Mouse (Mus musculus) hindbrain, postnatal 0 days (tissue): ENCODE data around the gene Prrt3. TPM values are rescaled to one million over a fixed set of nuclear protein-coding genes. Genes with fewer than 3 reads are reported as not detected.

ENCODE experiments used
- ATAC-seq: fragments of 200-750 bp; cut with Nextera tagmentation; 2 replicates; pipeline ENCODE4 v1.8.0; 2017; ENCODE audit warnings: mild to moderate bottlenecking, moderate TSS enrichment, moderate library complexity
- DNase-seq: peaks from one replicate; pipeline ENCODE4 v3.0.0-alpha.2; 2015; ENCODE audit warnings: low spot score
- H3K27ac ChIP-seq: fragments of 300-500 bp; sonication (generic); 2 replicates; pipeline ENCODE4 v1.5.1; 2014; ENCODE audit warnings: mild to moderate bottlenecking
- H3K27me3 ChIP-seq: fragments of 300-500 bp; sonication (generic); 2 replicates; pipeline ENCODE4 v1.6.1; 2014; ENCODE audit warnings: low read length, mixed read lengths; ENCODE audit not compliant: insufficient read depth
- H3K36me3 ChIP-seq: fragments of 300-500 bp; sonication (generic); 2 replicates; pipeline ENCODE4 v1.6.1; 2014; ENCODE audit warnings: low read length, mixed read lengths; ENCODE audit not compliant: insufficient read depth
- H3K4me1 ChIP-seq: fragments of 300-500 bp; sonication (generic); 2 replicates; pipeline ENCODE4 v1.6.1; 2014; ENCODE audit warnings: antibody characterized with exemption, low read length, mixed read lengths; ENCODE audit not compliant: insufficient read depth
- H3K4me2 ChIP-seq: fragments of 300-500 bp; sonication (generic); 2 replicates; pipeline ENCODE4 v1.6.1; 2014; ENCODE audit warnings: low read depth, mild to moderate bottlenecking, low read length, moderate library complexity, mixed read lengths
- H3K4me3 ChIP-seq: fragments of 300-500 bp; sonication (generic); 2 replicates; pipeline ENCODE4 v1.5.1; 2014; ENCODE audit warnings: low read length
- H3K9ac ChIP-seq: fragments of 300-500 bp; sonication (generic); replicated peaks from 2 replicates; pipeline ENCODE4 v1.6.1; 2014; ENCODE audit warnings: mild to moderate bottlenecking, low read length, moderate library complexity, mixed read lengths
- H3K9me3 ChIP-seq: fragments of 300-500 bp; sonication (generic); 2 replicates; pipeline ENCODE4 v1.6.1; 2016; ENCODE audit warnings: low read length, mixed read lengths
- CTCF ChIP-seq: IDR thresholded peaks from 2 replicates; pipeline ENCODE4 v1.5.1; 2016; ENCODE audit warnings: antibody characterized with exemption, control low read depth, low read depth
- WGBS: fragments of 180-500 bp; shearing (Covaris S2); extraction: QIAGEN DNeasy Blood & Tissue Kit; methylation state at CpG from one replicate; pipeline ENCODE4 v1.1.7; 2014; 5-methylcytosine and 5-hydroxymethylcytosine counted together
- microRNA-seq, 2 experiments: library from miRNA; unstranded; fragments of <30 nt; microRNA quantifications; one replicate each; pipeline ENCODE4; 2016
- polyA plus RNA-seq: library from polyadenylated mRNA; unstranded; fragments of >200 nt; fragmentation: Nextera tagmentation; extraction: Ambion mirVana; gene quantifications from 2 replicates; pipeline ENCODE4 v1.2.1, GENCODE M21; 2015
- total RNA-seq: library from RNA; depleted of rRNA; stranded (reverse); fragments of >200 nt; gene quantifications from 2 replicates; pipeline ENCODE4 v1.2.3, GENCODE M21; 2014; rRNA removed

Prrt3 gene
- total and polyA plus RNA-seq, 2 experiments from 2014 or later: 15.8 to 40.4 TPM

DNA sequence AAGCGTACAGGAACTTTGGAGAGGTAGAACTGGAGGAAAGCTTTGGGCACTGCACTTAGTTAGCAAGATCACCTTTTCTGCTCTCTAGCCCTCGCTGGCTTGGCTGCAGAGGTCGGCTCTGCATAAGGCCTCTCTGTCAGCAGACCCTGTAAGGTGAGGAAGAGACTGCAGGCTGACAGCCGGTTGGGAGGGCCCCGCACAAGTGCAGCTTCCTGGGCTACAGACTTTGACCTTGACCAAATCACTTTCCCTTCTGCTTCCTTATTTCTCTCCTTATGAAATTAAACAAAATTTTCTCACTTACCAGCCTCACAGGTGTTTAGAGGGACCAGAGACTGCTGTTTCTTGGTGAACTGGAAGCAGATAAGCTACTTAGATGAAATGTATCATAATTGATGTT lies 46.7 kb downstream of the Prrt3 start:
- no peak for ATAC-seq
- H3K27ac ChIP-seq: no peak overlapping the region

DNA sequence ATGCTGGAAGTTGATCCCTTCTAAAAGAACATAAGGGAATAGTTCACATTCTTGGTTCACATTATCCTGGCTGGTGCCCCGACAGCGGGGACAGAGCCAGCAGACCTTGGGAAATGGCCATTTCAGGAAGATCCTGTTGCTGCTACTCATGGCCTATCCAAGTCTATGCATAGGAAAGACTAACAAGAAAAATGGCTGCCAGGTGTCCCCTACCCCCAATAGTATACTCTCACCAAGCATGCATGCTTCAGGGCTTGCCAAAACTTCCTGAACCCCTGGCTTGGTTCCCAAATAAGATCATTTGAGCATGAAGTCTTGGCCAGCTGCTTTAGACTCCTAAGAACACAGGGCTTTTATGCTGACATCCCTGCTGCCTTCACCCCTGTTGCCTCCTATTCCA lies 49.9 kb downstream of the Prrt3 start:
- no peak overlapping the region for H3K4me2 ChIP-seq
- H3K9ac ChIP-seq: 0 out of 2 replicates have a peak overlapping the region, but pooled peaks have one; percentile 0
- 52% methylated on average over 2 of the region's 2 CpGs for WGBS
- H3K4me1 ChIP-seq: no peaks in the 10 kb centered on the region
- peak; percentile 76 for DNase-seq
- no peak overlapping the region for H3K4me3 ChIP-seq
- H3K36me3 ChIP-seq: peaks cover 9% of the 10 kb centered on the region; the same call in 1 of the 2 replicates
- H3K27ac ChIP-seq: no peak overlapping the region
- ATAC-seq: no peak
- H3K27me3 ChIP-seq: no peaks in the 10 kb centered on the region
- H3K9me3 ChIP-seq: no peaks in the 10 kb centered on the region
- TF ChIP-seq CTCF: no peak

More for the DNA sequence above, 46.7 kb downstream of the Prrt3 start:
- DNase-seq: no peak
- TF ChIP-seq CTCF: no peak
- Histone ChIP-seq H3K9me3 (no peaks in the 10 kb centered on the region), H3K36me3 (no peaks in the 10 kb centered on the region), H3K4me1 (no peaks in the 10 kb centered on the region), H3K4me2 (no peak overlapping the region), H3K4me3 (no peak overlapping the region), H3K9ac (no peak overlapping the region), H3K27me3 (0 out of 2 replicates have a peak, but pooled peaks cover 3% of the 10 kb centered on the region)
- 74% methylated on average over 5 of the region's 5 CpGs for WGBS

DNA sequence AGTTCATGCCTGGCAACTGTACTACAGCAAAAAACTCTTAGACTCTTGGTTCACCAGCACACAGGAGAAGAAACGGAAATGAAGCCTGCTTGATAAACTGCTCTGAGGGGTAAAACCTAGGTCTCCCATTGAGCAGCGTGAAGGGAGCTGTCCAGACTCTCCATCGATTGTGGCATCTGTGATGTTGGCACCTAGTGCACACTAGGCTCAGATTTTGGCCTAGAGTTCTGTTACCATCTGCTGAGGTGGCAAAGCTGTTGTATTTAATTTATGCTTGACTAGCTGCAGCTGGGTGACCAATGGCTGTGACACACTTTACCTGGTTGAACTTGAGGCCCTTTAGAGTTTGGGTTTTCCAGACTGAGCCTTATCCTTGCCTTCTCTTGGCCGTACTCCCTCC lies 54.1 kb downstream of the Prrt3 start:
- 72% methylated on average over 4 of the region's 4 CpGs for WGBS
- no peaks in the 10 kb centered on the region for H3K27me3 ChIP-seq
- no peak overlapping the region for H3K9ac ChIP-seq
- ATAC-seq (0 out of 2 replicates have a peak, but pooled peaks have one; percentile 44), DNase-seq (peak; percentile 75)
- peaks cover 10% of the 10 kb centered on the region; the same call in 1 of the 2 replicates for H3K36me3 ChIP-seq
- no peaks in the 10 kb centered on the region for H3K9me3 ChIP-seq
- 0 out of 2 replicates have a peak, but pooled peaks cover 3% of the 10 kb centered on the region for H3K4me1 ChIP-seq
- H3K4me2 ChIP-seq: no peak overlapping the region
- no peak overlapping the region for H3K27ac ChIP-seq
- no peak overlapping the region for H3K4me3 ChIP-seq
- no peak for TF ChIP-seq CTCF

DNA sequence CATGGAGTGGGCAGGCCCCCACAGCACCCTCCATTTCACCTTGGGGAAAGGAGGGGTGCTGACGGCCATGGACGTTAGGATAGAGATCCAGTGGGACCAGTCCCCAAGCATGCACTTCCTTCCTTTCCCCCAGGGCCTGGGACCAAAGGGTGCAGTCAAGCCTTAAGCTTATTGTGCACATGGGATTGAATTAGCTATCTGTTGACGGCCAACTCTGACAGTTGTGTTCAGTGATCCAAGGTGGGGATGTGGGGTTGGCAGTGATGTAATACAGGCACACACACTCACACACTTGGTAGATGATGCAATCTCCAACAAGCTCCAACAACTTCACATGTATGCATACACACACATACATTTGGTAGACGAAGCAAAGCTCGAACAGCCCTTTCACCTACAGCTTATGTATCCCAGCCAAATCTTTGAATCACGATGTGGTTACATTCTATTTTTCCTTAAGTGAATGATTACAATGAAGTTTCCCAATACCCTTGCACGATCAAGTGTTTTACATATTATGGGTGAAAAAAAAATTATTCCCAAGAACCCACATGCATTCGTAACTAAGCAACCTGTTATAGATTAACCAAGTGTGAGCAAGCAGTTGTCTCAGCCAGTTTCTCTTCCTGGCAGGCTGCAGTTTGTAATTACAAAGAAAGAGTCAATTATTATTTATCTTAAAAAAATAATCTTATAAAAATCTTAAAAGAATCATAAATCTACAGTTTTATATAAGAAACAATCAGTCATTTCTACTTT lies 57.3 kb downstream of the Prrt3 start:
- ATAC-seq: no peak
- no peak overlapping the region for H3K9ac ChIP-seq

More for the DNA sequence above, 57.3 kb downstream of the Prrt3 start:
- Histone ChIP-seq H3K27ac (no peak overlapping the region), H3K9me3 (no peaks in the 10 kb centered on the region), H3K4me3 (no peak overlapping the region), H3K4me1 (0 out of 2 replicates have a peak, but pooled peaks cover 3% of the 10 kb centered on the region), H3K36me3 (peaks cover 10% of the 10 kb centered on the region; the same call in 1 of the 2 replicates), H3K4me2 (no peak overlapping the region), H3K27me3 (no peaks in the 10 kb centered on the region)
- 80% methylated on average over 6 of the region's 8 CpGs for WGBS
- no peak for DNase-seq
- TF ChIP-seq CTCF: no peak

Small RNAs within 50 kb of the gene (microRNA-seq; reads per million reads assigned to microRNA genes)
- gene Gm23365: 0 reads per million in 2 experiments

Other genes with a start within 250 kb of the Prrt3 start
- gene Cpne9, start 219.6 kb downstream of the Prrt3 start, total RNA-seq: 4.2 and 16.9 TPM in 2 replicates
- gene Cpne9, start 219.6 kb downstream of the Prrt3 start, polyA plus RNA-seq: 16.1 and 18.6 TPM in 2 replicates
- 34.4 and 34.6 TPM in 2 replicates for gene Brpf1, start 194.8 kb downstream of the Prrt3 start, total RNA-seq
- gene Brpf1, start 194.8 kb downstream of the Prrt3 start, polyA plus RNA-seq: 12.3 and 12.8 TPM in 2 replicates
- gene Ogg1, start 175.0 kb downstream of the Prrt3 start, total RNA-seq: 14.6 and 17.9 TPM in 2 replicates
- gene Ogg1, start 175.0 kb downstream of the Prrt3 start, polyA plus RNA-seq: 8.6 and 8.9 TPM in 2 replicates
- 96.5 and 105 TPM in 2 replicates for gene Camk1, start 157.9 kb downstream of the Prrt3 start, total RNA-seq
- gene Camk1, start 157.9 kb downstream of the Prrt3 start, polyA plus RNA-seq: 109 and 111 TPM in 2 replicates
- gene Tada3, start 124.0 kb downstream of the Prrt3 start, total RNA-seq: 26.2 and 33.1 TPM in 2 replicates
- 57.5 and 61.8 TPM in 2 replicates for gene Tada3, start 124.0 kb downstream of the Prrt3 start, polyA plus RNA-seq
- gene Arpc4, start 123.8 kb downstream of the Prrt3 start, total RNA-seq: 178 and 195 TPM in 2 replicates
- 475 and 479 TPM in 2 replicates for gene Arpc4, start 123.8 kb downstream of the Prrt3 start, polyA plus RNA-seq
- gene Ttll3, start 112.7 kb downstream of the Prrt3 start, total RNA-seq: 11.9 and 13.1 TPM in 2 replicates
- 10.3 and 11.6 TPM in 2 replicates for gene Ttll3, start 112.7 kb downstream of the Prrt3 start, polyA plus RNA-seq
- gene Rpusd3, start 82.6 kb downstream of the Prrt3 start, total RNA-seq: 20.8 and 23.6 TPM in 2 replicates
- 24.2 and 27.3 TPM in 2 replicates for gene Rpusd3, start 82.6 kb downstream of the Prrt3 start, polyA plus RNA-seq
- gene Cidec, start 66.2 kb downstream of the Prrt3 start, total RNA-seq: not detected in 2 replicates
- gene Cidec, start 66.2 kb downstream of the Prrt3 start, polyA plus RNA-seq: not detected in 2 replicates
- gene Jagn1, start 59.4 kb downstream of the Prrt3 start, total RNA-seq: 48.6 and 57.9 TPM in 2 replicates
- gene Jagn1, start 59.4 kb downstream of the Prrt3 start, polyA plus RNA-seq: 80.2 and 82.3 TPM in 2 replicates
- gene Il17re, start 43.4 kb downstream of the Prrt3 start, total RNA-seq: 0.10 TPM in 1 of 2 replicates, not detected in the other
- gene Il17re, start 43.4 kb downstream of the Prrt3 start, polyA plus RNA-seq: 0.48 and 0.75 TPM in 2 replicates
- 7.3 and 9.0 TPM in 2 replicates for gene Il17rc, start 30.5 kb downstream of the Prrt3 start, total RNA-seq
- gene Il17rc, start 30.5 kb downstream of the Prrt3 start, polyA plus RNA-seq: 5.2 and 7.0 TPM in 2 replicates
- 41.6 and 51.1 TPM in 2 replicates for gene Creld1, start 18.6 kb downstream of the Prrt3 start, total RNA-seq
- gene Creld1, start 18.6 kb downstream of the Prrt3 start, polyA plus RNA-seq: 60.2 and 65.0 TPM in 2 replicates
- gene Emc3, start 29.7 kb upstream of the Prrt3 start, total RNA-seq: 81.0 and 86.8 TPM in 2 replicates
- 120 and 124 TPM in 2 replicates for gene Emc3, start 29.7 kb upstream of the Prrt3 start, polyA plus RNA-seq
- gene Fancd2, start 29.8 kb upstream of the Prrt3 start, total RNA-seq: 3.8 and 4.5 TPM in 2 replicates
- gene Fancd2, start 29.8 kb upstream of the Prrt3 start, polyA plus RNA-seq: 2.1 and 2.7 TPM in 2 replicates
- 0.54 TPM in 1 of 2 replicates, not detected in the other for gene Fancd2os, start 98.8 kb upstream of the Prrt3 start, total RNA-seq
- gene Fancd2os, start 98.8 kb upstream of the Prrt3 start, polyA plus RNA-seq: not detected in 2 replicates
- gene Brk1, start 102.8 kb upstream of the Prrt3 start, total RNA-seq: 179 and 211 TPM in 2 replicates
- gene Brk1, start 102.8 kb upstream of the Prrt3 start, polyA plus RNA-seq: 295 TPM in 2 replicates
- gene Vhl, start 122.0 kb upstream of the Prrt3 start, total RNA-seq: 95.7 and 95.9 TPM in 2 replicates
- 65.4 and 66.8 TPM in 2 replicates for gene Vhl, start 122.0 kb upstream of the Prrt3 start, polyA plus RNA-seq
- gene Irak2, start 136.5 kb upstream of the Prrt3 start, total RNA-seq: 12.1 and 13.9 TPM in 2 replicates
- gene Irak2, start 136.5 kb upstream of the Prrt3 start, polyA plus RNA-seq: 4.6 and 4.8 TPM in 2 replicates
- 52.2 and 55.5 TPM in 2 replicates for gene Tatdn2, start 195.1 kb upstream of the Prrt3 start, total RNA-seq
- gene Tatdn2, start 195.1 kb upstream of the Prrt3 start, polyA plus RNA-seq: 0.89 and 1.6 TPM in 2 replicates
- gene Ghrl, start 217.9 kb upstream of the Prrt3 start, total RNA-seq: not detected in 2 replicates
- gene Ghrl, start 217.9 kb upstream of the Prrt3 start, polyA plus RNA-seq: 0.28 and 0.51 TPM in 2 replicates
- 129 and 141 TPM in 2 replicates for gene Sec13, start 238.8 kb upstream of the Prrt3 start, total RNA-seq
- gene Sec13, start 238.8 kb upstream of the Prrt3 start, polyA plus RNA-seq: 171 and 174 TPM in 2 replicates